Mouse (Mus musculus) adrenal gland, adult 10 weeks (tissue): ENCODE results near the gene Aim2. TPM values are rescaled to one million over a fixed set of nuclear protein-coding genes. Genes with fewer than 3 reads are reported as not detected.

Source experiments
- polyA plus RNA-seq: library from polyadenylated mRNA; stranded (reverse); fragments of 350-450 nt; fragmentation: Illumina TruSeq; extraction: RNeasy Lipid Tissue Mini Kit (QIAGEN cat#74804); gene quantifications from one replicate; pipeline ENCODE4 v1.2.3, GENCODE M21; 2014; ENCODE audit warnings: low read depth, low replicate concordance

Gene Aim2
- polyA plus RNA-seq: 2.6 TPM

DNA sequence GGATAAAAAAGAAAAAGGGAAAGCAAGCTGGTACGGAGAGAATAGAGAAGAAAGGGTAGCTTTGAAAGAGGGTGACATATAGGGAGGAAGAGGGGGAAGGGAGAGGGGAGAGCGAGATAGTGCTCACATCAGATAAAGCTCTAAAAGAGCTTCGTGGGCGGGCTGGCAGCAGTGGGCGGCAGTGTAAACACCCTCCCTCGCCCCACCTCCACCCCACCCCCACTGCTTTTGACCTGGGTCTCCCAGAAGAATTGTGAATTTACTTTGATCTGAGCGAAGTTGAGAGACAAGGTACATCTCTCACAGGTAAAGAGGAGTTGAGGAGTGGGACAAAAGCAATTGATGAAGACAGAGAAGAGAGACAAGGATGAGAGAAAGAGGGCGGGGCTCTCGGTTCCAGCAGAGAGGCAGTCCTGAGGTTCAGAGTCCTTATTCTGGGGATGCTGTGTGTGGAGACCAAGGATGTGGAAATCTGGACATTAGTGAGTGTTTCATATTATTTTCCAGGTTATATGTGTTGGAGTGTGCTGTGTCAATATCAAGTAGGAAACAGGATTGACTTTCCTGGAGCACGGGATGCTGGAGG is at the start of gene Aim2:
TSS of gene Aim2 (plus strand) at position 508 of the 586 bp plus-strand sequence.

DNA sequence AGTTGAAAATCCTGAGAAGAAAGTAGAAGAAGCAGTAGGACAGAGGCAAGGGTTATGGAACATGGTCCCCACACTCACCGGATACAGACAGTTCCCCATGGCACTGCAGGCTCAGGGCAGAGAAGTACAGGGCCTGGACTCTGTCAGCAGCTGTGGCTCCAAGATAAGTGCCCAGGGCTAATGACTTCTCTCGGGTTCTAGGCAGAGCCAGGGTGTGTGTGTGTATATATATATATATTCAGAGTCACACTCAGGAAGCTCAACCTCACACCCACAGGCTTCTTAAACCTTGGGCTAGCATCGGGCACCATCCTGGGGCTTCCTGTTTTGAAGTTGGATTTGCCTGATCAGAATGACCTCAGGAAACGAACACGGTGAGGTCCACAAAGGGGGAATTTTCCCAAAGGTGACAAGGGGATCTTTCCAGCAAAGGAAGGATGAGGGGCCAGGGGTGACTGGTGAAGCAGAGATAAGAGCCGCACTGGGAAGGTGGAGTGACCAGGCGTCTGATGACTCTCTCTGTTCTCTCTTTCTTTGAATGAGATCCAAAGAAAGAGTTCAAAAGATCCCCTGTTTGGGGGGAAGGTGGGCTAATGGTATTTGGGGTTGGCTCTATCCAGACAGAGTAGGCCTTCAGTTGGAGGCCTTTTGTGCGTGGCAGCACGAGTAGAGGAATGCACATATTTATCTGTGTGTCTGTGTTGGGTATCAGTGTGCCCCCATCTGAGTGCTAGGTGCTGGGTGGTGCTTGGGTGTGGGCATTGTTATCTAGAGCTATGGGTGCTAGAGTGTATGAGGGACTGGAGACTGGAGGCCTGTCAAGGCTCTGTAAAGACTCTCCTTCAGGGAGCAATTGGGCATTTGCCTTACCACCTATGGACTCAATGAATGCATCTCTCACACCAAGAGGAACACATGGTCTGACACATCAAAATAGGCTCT is 17.1 kb upstream of the Aim2 start, which contains the start of gene Ackr1:
TSS of gene Ackr1 (minus strand) at position 439 of the 942 bp plus-strand sequence.

DNA sequence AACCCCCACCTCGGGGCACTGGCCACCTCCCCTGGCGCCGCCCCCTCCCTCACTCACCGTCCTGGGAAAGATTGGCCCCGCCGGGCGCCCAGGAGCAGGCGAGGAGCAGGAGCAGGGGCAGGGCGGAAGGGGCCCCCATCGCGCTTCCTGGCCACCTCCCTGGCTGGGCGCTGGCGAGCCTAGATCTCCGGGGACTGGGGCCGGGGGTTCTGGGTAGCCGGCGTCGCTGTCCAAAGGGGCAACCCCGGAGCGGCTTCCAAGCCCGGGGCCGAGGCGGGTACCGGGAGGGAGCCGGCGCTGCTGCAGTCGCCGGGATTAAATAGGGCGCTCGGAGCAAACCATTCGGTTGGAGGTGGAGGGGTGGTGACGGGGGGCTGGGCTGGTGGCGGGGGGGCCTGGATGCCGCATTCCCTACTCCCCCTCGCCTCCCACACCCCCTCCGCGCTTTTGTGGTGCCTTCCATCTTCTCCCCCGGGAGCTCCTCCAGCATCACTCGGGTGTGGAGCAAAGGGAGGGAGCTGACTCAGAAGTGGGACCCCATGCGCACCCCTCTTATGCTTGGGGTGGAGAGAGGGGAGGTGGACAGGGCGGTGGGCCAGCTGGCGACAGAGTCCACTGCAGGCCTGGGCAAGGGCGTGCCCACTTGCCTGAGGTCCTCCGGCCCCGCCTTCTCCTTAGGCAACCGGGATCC is 16.8 kb downstream of the Aim2 start, which contains the start of gene Cadm3:
TSS of gene Cadm3 (minus strand) at position 340 of the 691 bp plus-strand sequence.

DNA sequence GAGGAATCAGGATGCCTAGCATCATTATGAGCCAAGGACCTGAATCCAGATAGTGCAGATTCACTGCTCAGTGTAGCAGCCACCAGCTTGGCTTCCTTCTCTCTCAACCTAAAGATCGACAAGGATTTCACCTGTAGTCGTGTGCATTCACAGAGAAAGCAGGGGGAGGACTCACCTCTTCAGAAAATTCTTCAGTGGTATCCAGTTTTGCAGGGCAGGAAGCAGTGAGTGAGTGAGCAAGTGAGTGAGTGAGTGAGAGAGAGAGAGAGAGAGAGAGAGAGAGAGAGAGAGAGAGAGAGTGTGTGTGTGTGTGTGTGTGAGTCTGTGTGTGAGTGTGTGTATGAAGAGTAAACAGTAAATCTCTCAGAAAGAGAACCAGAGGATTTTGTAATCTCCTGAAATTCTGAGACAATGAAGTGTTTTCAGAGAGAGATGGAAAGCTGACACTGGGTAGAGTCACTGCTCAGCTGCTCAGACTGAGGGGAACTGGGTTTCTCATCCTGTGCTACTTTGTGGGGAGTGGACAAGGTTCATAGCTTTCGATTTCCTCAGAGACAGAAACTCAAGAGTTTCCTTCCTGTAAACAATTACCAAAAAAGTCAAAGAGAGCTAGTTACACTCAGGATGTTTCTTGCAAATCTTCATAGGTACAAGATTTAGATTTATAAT is 140.3 kb downstream of the Aim2 start, which contains the start of gene Ifi206:
TSS of gene Ifi206 (minus strand) at position 230 of the 669 bp plus-strand sequence.

Other genes with a start within 250 kb of the Aim2 start
- not detected for gene Olfr1408, start 213.5 kb upstream of the Aim2 start, polyA plus RNA-seq
- gene Olfr1406, start 160.2 kb upstream of the Aim2 start, polyA plus RNA-seq: not detected
- not detected for gene Olfr218, start 153.1 kb upstream of the Aim2 start, polyA plus RNA-seq
- not detected for gene Olfr1404, start 138.5 kb upstream of the Aim2 start, polyA plus RNA-seq
- 1.7 TPM for gene Fcer1a, start 123.7 kb upstream of the Aim2 start, polyA plus RNA-seq
- gene Olfr418, start 84.9 kb upstream of the Aim2 start, polyA plus RNA-seq: not detected
- not detected for gene Mptx2, start 73.1 kb upstream of the Aim2 start, polyA plus RNA-seq
- gene Ackr1, start 17.1 kb upstream of the Aim2 start, polyA plus RNA-seq: not detected
- gene Cadm3, start 16.8 kb downstream of the Aim2 start, polyA plus RNA-seq: 1.2 TPM
- gene Ifi206, start 140.2 kb downstream of the Aim2 start, polyA plus RNA-seq: 2.9 TPM
- gene Ifi214, start 185.1 kb downstream of the Aim2 start, polyA plus RNA-seq: not detected
- gene Ifi213, start 248.4 kb downstream of the Aim2 start, polyA plus RNA-seq: 9.6 TPM